Mouse (Mus musculus) right cerebral cortex, postnatal 36 days (tissue): ENCODE results near the gene Cib1.

Experiments
- DNase-seq, 2 experiments: peaks; one replicate each; pipeline ENCODE4 v3.0.0; 2022; ENCODE audit warnings: low spot score in 2 of 2, mixed read lengths in 1 of 2

Gene Cib1

DNA sequence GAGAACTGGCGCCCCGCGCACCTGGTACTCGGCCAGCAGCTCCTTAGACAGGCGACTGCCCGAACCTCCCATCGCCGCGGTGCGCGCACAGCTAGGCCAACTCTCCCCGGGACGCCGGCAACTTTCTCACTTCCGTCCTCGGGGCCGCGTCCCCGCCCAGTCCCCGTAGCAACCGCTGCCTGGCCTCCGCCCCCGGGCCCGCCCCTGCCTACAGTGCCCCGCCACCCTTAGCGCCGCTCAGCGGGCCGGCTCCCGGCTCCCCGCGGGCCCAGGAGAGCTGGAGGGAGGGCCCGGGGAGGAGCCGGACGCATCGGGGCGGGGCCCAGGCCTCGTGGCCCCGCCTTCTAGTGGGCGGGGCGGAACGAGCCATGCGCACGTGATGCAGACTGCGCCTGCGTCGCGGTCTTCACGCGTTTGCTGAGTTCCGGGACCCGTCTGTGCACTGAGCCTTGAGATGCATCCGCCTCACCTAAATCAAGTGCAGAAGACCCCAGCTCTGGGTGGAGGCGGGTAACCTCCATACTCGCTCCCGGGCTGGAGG lies at the start of gene Cib1, which contains the start of gene Gdpgp1:
Gene Cib1 (minus strand): TSS at position 325 of the 541 bp plus-strand sequence.
Gene Gdpgp1 (plus strand): TSS at position 377 of the 541 bp plus-strand sequence.
- peak; percentile 92 to 94 for DNase-seq

GRCm38 (mm10) chr7:80281646-80282045 lies 49.0 kb upstream of the Cib1 start:
- no peak for DNase-seq

DNA sequence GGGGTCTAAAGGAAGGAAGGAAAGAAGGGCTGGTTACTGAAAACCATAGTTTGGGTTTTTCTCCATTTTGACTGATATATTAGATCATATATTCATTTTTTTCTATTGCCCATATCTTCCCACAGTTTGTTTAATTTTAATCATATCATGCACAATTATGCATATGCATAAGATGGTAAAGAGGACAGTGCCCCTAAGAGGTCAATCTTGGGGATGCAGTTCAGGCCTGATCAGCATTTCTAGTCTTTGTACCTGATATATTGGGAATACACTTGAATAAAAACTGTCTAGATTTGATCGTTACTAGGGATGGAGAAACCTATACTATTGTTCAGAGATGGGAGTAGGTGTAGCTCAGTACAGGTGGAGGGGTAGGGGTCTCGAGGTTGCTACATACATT lies 48.4 kb upstream of the Cib1 start:
- DNase-seq, result no peak

- no peak for DNase-seq
Measured at GRCm38 (mm10) chr7:80280032-80280431, 47.4 kb upstream of the Cib1 start.

DNA sequence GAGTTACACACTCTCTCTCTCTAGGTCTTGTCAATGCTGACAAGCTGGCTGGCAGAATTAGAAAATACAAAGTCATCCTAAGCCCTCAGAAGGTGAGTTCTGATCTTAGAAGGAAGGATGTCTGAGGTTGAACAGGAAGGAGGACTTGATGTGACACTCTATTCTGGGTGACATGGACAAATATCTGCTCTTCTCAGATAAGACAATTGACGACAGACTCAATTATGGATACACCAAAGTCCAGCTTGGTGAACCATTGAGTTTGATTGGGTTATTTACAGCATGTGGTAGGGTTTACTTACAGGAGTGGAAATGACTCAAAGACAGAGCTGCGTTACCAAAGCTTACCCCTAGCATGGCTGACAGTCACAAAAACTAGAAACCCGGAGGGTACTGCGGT lies 43.8 kb upstream of the Cib1 start:
- no peak for DNase-seq

DNA sequence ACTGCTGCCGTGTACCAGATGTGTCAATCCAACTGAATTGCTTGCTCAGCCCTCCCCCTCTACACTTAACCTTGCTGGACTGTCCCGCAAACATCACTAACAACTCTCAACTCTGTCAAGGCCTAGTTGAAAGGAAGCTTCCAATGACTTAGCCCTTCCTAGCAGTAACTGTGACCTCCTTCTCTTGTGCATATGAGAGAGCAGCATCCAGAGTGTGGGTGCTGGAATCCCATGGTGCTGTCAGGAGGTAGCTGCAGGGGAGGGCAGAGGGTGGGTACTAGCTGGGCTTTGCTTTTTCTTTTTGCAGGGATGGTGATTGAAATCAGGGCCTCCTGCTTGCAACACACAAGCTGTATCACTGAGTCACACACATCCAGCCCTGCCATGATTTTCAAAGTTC lies 40.8 kb upstream of the Cib1 start:
- no peak for DNase-seq

- no peak for DNase-seq
Measured at GRCm38 (mm10) chr7:80269751-80270255, 37.2 kb upstream of the Cib1 start.

DNA sequence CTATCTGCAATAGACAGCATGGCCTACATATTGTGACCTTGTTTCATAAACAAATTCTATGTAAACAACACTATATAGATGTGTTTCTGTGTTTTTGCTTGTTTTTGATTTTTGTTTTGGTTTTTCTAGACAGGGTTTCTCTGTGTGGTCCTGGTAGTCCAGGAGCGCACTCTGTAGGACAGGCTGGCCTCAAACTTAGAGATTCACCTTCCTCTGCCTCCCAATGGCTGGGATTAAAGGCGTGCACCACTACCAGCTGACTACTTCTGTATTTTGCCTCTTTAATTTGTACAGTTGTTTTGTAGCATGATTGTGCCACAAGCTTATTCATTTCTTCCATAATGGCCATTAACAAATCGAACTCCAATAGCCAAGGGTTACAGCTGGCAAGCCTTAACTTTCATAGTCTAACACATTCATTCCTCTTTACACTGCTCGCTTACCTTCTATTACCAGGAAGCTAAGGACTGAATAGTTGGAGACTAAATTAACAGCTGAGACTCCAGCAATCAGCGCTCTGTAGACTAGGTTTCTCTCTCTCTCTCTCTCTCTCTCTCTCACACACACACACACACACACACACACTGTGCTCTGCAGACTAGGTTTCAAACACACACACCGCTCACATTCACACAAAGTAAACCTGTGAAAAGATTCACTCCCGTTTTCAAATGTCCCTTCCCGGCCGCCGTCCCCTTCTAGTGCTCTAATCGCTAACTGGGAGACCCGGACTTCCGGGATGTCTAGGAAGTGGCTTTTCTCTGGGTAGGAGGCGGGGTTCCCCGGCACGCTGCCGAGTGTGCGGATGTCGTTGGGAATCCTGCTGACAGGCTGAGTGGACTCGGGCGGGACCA lies 36.5 kb upstream of the Cib1 start, which contains the start of gene Vps33b:
Gene Vps33b (plus strand): TSS at position 753 of the 854 bp plus-strand sequence.
- peak; percentile 93 to 94 for DNase-seq

GRCm38 (mm10) chr7:80267764-80268163 lies 35.2 kb upstream of the Cib1 start:
- no peak for DNase-seq

- no peak for DNase-seq
Measured at GRCm38 (mm10) chr7:80264606-80265005, 32.0 kb upstream of the Cib1 start.

DNA sequence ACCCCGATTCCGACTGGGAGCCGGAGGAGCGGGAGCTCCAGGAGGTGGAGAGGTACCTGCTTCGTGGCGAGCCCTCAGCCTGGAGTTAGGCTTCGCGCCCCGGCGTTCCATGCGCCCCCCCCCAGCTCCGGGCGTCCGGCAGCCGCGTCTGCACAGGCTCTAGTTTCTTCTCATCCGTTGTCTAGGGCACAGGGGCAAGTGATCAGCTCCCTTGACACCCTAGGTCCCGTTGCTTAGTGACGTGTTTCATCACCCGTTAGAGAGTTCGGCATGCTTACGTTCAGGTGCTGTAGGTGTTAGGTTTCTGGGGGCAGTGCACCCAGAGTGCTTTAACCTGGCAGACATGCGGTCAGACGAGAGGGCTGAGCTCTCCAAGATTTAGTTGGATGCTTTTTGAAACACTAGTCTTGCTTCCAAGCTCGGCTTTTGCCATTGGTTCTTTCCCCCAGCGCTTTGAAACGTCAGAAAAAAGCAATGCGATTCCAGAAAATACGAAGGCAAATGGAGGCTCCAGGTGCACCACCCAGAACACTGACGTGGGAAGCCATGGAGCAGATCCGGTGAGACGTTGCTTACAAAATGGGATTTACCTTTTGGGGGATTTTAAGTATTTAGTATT lies 28.9 kb upstream of the Cib1 start:
- DNase-seq, result no peak

GRCm38 (mm10) chr7:80260625-80261371 lies 28.2 kb upstream of the Cib1 start, which contains the start of gene Ngrn:
Gene Ngrn, plus strand, starts transcription at chr7:80261215.
- peak; percentile 72 to 84 for DNase-seq

DNA sequence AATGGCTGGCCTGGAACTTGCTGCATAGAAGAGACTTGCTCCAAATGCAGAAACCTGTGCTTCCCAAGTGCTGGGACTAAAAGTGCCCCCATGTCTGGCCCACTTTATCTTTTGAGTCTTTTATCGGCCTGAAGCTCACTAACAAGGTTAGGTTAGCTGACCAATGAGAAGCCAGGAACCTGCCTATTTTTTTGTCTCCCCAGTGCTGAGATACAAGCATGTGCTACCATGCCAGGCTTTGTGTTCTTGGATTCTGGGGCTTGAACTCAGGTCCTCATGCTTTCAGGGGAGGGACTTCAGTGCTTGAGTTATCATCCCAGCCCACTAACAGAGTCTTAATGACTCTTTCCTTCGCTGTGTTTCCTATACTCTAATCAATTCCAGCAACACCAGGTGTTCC lies 25.1 kb upstream of the Cib1 start:
- no peak for DNase-seq

DNA sequence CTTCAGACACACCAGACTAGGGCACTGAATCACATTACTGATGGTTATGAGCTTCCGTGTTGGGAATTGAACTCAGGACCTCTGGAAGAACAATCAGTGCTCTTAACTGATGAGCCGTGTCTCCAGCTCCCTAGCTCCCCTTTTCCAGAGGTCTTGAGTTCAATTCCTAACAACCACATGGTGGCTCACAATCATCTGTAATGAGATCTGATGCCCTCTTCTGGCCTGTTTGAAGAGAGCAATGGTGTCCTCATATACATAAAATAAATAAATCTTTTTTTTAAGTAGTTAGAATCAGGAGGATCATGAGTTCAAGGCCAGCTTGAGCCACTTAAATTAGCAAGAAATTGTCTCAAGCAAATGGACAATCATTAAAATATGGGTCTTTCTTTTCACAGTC lies 23.4 kb upstream of the Cib1 start:
- DNase-seq, result no peak

GRCm38 (mm10) chr7:80252886-80253285 lies 20.3 kb upstream of the Cib1 start:
- DNase-seq, result no peak

DNA sequence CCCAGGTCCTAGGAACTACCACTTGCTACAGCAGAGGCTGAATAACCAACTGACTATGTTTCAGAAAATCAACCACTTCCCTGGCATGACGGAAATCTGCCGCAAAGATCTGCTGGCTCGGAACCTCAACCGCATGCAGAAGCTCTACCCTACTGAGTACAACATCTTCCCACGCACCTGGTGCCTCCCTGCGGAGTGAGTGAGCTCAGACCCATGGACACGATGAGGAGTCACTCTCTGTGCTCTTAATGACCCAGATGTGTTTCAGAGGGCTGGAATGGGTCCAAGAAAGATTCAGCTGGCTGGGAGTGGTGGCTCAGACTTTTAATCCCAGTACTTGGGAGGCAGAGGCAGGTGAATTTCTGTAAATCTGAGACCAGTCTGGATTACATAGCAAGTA lies 19.8 kb upstream of the Cib1 start:
- DNase-seq, result no peak

DNA sequence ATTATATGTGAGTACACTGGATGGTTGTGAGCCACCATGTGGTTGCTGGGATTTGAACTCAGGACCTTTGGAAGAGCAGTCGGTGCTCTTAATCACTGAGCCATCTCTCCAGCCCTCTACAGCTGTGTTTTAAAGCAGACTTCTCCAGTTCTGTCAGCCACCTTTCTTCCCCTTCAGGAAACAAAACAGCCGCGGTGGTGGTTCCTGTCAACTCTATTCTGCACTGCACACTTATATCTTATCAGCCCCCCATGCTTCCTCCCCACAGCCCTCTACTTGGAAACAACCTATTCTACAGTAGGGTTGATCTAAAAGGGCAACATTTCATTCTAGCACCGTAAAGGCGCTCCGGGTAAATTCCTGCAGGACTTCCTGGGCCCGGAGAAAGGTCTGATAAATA lies 14.2 kb upstream of the Cib1 start:
- no peak for DNase-seq

- DNase-seq, result peak; percentile 94 to 97
Measured at GRCm38 (mm10) chr7:80246148-80246721, 13.6 kb upstream of the Cib1 start, which contains the start of gene Ttll13. Gene Ttll13, plus strand, starts transcription at chr7:80246376.

- DNase-seq, result no peak
Measured at GRCm38 (mm10) chr7:80244851-80245250, 12.2 kb upstream of the Cib1 start.

DNA sequence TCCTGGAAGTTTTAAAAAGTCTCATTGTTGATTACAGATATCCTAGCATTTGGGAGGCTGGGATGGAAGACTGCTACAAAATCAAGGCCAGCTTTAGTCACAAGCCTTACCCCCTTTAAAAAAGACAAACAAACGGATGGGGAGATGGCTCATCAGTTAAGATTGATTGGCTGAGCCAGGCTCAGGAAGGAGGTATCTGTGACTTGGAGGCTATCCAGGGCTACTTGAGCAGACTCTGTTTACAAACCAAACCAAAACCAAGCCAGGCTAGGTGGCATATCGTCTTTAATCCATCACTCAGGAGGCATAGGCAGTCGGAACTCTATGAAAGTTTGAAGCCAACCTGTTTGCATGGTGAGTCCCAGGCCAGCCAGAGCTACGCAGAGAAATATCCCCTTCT lies 9.0 kb upstream of the Cib1 start:
- DNase-seq, result no peak

- no peak for DNase-seq
Measured at GRCm38 (mm10) chr7:80238542-80238941, 5.9 kb upstream of the Cib1 start.
